Mouse (Mus musculus) adrenal gland, postnatal 14 days (tissue): ENCODE measurements around the gene Toe1. TPM values are rescaled to one million over a fixed set of nuclear protein-coding genes. Genes with fewer than 3 reads are reported as not detected.
"Not testable (repeated sequence)": the region's sequence is repeated elsewhere in the genome, so short reads cannot be mapped to it uniquely, and the experiment has no call there.

Experiments used
- DNase-seq: peaks from one replicate; pipeline ENCODE4 v3.0.0; 2021; ENCODE audit warnings: mixed read lengths
- long read RNA-seq, 2 experiments: library from polyadenylated mRNA; stranded (forward); transcript quantifications; one replicate each; pipeline ENCODE4 v2.0.0; 2021
- total RNA-seq: library from RNA; stranded (reverse); gene quantifications from 2 replicates; pipeline ENCODE4 v1.2.3, GENCODE M21; 2021

Toe1 gene
- 18.9 and 22.0 TPM in 2 replicates for total RNA-seq
- long read RNA-seq, experiment 1, transcript Toe1-201 (8 exons, 2,090 nt): major isoform, 15 of 28 reads
- long read RNA-seq, experiment 1, partial matches to known transcripts: 0 of 28 reads
- long read RNA-seq, experiment 1, other reads (novel, unspliced or antisense): 13 of 28 reads
- long read RNA-seq, experiment 2, transcript Toe1-201 (8 exons, 2,090 nt): major isoform, 7 of 10 reads
- long read RNA-seq, experiment 2, partial matches to known transcripts: 0 of 10 reads
- long read RNA-seq, experiment 2, other reads (novel, unspliced or antisense): 3 of 10 reads

DNA sequence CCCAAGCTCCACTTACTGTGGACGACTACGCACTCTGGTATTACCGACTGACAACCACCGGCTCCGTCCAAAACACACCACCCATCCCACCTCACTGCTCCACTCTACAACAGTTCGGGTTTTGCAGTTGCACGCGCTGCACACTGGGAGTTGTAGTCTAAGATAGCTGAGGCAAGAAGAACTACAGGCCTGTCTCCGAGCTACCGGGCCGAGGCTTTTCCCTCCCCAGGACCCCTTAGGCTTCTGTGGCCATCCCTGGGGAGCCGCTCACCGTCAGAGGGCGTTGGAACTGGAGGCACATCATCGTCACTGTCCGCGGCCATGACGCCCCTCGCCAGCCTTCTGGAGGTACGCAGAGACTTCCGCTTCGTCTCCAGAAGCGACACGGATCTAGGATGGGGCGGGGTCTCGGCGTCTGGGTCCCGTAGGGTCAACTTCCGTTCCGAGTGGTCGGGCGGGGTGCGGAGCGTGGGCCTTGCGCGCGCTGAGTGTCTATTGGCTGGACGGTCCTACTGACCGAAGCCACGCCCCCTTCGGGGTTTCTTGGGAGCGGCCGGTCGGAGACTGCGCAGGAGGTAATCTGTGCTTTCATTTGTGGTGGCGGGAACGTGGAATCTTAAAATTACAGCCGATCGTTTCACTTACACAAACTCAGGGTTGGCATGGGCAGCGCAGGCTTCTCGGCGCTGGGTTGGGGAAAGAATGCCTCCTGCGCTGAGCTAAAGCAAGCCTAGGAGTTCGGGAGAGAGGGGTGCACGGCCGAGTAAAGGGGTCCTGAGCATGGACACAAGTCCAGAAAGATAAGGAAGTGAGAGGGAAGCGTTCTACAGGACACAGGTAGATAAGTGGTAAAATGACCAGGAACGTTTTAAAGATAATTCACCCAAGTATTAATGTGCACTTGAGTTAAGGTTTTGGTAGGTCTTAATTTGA lies at the start of gene Toe1, which contains the start of gene Mutyh:
Toe1 (minus strand) TSS at position 444 of the 933 bp plus-strand sequence.
Mutyh (plus strand) TSS at position 527 of the 933 bp plus-strand sequence.
- peak; percentile 98 for DNase-seq

DNA sequence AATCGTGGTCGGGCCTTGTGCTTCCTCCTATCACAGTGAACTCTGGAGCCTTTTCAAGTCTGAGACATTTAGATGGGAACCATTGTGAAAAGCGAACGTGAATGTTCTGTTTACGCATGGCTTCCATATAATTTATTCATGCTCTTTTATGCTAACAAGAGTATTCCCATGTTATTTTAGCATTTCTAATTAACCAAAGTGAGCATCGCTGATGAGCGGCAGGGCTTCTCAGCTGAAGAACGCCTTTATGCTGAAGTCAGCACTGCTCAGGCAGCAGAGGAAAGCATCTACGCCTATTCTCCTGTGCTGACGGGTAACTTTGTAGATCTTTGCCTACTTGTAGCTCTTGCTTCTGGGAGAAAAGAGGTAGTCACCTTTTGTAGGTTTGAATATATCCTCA lies 49.8 kb upstream of the Toe1 start:
- no peak for DNase-seq

DNA sequence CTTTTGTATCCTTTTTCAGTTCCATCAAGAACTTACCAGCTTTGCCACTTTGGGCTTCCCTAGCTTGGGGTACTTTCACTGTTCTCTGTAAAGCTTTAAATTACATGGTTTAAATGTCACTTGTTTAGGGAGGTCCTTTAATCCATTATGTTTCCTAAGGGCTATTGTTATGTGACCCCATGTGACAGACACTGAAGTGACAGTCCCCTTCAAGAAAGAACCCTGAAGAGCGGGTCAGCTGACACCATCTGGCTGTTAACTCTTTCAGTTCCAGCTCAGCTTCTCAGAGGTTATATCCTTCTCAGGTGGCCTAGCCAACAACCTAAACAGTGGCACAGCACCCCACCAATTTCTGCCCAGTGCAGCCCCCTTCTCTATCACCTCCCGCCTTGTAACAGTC lies 46.8 kb upstream of the Toe1 start:
- no peak for DNase-seq

DNA sequence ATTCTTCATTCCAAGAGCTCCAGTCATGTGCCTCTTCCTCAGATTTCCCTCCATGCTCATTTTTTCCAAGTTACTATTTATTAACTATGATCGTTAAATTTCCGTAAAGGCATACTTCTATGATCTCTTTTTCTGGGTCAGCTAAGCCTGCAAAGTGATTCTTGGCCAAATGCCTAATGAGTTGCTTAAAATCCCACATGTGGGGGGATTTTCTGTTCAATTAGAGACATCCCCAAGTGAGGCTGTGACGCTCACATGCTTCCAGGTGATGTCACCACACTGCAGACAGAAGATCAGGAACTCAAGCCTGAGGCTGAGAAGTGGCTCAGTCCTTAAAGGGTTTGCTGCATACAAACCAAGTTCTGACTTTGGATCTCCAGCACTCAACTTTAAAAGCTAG lies 42.5 kb upstream of the Toe1 start:
- DNase-seq: no peak

DNA sequence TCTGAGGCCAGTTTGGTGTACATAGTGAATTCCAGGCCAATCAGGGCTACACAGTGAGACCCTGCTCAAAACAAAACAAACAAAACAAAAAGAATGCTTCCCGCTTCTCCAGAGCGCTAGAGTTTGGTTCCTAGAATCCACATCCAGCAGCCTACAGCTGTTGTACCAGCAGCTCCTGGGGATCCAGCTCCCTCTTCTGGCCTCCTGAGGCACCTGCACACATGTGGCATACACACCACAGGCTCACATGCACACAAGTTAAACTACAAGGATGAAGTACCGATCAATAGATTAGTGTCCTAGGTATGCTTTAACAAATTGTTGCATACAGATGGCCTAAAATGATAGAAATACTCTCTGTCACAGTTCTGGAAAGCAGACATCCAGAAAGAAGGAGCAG lies 36.9 kb upstream of the Toe1 start:
- no peak for DNase-seq

DNA sequence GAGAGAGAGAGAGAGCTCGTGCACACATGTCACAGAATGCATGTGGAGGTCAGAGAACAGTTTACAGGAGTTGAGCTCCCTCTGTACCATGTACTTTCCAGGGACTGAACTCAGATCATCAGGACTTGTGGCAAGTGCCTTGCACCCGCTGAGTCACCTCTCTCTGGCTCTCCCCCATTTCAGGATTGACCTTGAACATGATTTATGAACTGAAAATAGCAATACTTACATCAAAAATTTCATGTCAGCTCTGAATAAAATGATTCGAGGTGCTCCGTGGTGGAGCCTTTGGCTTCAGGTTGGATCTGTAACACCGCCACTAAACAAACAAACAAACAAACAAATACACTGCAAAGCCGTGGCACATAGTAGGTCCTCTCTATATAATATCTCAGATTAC lies 33.4 kb upstream of the Toe1 start:
- DNase-seq: peak; percentile 25

DNA sequence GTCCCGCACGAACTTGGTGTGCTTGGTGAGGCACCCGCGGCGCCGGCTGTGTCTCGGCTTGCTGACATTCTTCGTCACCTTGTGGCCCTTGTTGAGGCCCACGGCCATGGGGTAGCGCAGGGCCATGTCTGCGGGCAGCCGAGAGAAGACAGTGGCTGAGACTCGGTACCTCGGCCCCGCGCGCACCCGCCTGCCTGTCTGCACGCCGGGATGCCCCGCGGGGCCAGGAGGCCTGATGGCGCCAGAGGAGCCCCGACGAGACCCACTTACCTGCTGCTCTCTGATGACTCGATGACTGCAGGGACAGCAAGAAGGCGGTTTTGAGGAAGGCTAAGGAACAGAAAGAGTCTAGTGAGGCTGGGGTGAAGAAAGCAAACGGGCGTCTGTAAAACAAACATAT lies 32.7 kb upstream of the Toe1 start:
- not testable (repeated sequence) for DNase-seq

DNA sequence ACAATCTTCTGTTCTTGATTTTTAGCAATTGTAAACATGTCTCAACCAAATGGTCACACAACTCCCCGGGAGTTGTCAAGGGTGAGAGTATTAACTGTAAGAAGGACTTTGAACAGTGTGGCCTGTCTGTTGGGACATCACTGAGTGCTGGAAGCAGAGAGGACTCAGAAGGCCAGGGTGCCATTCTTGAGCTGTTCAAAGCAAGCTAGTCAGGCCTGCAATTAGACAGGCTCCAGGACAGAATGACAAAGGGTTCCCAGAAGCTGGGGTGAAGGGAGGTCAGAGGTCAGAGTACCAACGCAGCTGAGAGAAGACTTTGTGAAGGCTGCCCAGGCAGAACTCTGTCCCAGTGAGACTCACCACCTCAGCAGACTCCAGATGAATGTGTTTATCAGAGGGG lies 31.6 kb upstream of the Toe1 start:
- no peak for DNase-seq

DNA sequence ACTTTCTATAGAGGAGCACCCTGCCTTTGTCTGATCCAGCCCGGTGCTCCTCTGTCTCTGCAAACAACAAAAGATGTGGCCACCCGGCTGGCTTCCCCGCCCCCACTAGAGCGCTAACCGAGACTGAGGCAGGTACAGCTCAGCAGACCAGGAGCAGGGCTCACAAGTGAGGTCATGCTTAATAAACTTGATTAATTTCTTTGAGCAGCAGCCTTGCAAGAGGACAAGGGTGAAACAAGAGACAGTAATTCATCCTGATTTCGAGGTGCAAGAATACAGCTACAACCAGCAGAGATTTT lies 22.6 kb upstream of the Toe1 start:
- peak; percentile 27 for DNase-seq

DNA sequence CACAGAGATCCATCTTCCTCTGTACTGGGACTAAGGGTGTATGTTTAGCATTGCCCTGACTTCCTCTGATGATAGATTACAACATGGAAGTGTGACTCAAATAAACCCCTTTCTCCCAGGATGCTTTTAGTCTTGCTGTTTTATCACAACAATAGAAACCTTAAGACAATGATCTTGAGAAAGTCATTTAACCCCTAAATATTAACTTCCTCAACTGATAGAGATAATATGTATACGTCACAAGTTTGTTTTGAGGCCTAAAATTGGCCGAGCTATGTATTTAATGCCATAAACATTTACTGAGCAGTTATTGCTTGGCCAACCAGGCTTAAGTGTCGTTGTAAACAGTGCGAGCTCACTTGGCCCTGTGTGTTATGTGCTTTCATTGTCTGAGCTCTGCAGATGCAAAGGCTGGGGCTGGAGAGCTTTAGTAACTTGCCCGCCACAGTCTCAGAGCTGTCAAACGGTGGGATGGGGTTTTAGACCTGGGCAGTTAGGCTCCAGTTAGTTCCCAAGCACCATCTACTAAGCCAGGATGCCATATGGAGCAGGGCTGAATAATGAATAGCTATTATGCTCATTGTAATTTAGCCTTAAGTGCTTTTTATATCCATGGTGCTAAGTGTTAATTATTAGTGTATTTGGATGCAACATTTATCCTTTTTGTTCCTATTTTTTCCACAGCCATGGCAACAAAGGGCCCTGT lies 22.1 kb upstream of the Toe1 start:
- no peak for DNase-seq

DNA sequence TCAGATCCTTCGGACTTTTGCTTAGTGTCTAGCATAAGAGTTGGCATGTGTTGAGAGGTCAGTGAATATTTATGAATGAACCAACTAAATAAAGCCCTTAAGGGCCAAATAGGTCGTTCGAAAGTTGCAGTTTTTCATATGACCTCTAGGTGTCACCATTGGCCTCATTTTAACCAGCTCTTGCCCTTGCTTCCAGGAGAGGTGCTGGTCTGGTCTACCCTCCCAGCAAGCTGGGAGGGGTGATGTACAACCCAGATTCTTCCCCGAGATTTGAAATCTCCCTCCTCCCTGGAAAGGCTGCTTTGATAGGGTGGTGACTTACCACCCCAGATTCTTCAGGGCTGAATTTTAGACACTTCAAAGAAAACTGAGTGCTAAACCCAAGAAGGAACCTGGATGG lies 20.4 kb upstream of the Toe1 start:
- peak; percentile 60 for DNase-seq

DNA sequence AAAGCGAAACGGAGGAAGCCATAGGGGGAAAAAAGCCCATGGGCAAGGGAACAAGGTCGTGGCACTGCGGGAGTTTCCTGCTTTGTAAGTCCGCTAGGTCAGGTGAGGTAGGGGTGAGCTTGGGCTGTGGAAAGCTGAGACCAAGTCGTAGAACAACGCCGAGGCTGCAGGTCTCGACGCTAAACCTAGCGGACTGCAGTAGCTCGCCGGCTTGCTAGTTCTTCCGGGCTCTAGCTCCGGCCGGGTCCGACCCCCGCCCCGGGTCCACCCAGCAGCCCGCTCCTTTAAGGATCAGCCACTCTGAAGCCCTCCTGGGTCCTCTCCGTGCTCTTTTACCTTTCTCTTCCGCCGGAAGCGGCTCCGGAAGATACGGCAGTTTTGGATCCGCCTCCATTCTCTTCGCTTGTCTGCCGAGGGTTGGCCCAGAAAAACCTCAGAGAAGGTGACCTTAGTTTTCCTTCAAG lies 17.1 kb upstream of the Toe1 start:
- peak; percentile 83 for DNase-seq

DNA sequence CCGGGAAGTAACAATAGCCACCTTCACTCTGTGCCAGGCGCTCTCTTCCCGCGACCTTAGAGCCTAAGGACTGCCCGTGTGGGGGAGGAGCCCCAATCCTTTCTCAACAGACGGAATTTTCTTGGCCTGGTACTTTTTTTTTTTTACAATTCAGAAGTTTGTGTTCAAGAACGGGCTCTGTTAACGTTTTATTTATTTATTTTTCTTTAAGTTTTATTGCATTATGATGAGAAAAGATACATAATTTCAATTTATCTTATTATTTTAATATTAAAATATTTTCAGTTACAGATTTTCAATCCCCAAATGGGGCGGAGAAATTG lies 14.2 kb upstream of the Toe1 start, which contains the start of gene Hpdl:
Hpdl (minus strand) TSS at position 14 of the 323 bp plus-strand sequence.
- DNase-seq: no peak

DNA sequence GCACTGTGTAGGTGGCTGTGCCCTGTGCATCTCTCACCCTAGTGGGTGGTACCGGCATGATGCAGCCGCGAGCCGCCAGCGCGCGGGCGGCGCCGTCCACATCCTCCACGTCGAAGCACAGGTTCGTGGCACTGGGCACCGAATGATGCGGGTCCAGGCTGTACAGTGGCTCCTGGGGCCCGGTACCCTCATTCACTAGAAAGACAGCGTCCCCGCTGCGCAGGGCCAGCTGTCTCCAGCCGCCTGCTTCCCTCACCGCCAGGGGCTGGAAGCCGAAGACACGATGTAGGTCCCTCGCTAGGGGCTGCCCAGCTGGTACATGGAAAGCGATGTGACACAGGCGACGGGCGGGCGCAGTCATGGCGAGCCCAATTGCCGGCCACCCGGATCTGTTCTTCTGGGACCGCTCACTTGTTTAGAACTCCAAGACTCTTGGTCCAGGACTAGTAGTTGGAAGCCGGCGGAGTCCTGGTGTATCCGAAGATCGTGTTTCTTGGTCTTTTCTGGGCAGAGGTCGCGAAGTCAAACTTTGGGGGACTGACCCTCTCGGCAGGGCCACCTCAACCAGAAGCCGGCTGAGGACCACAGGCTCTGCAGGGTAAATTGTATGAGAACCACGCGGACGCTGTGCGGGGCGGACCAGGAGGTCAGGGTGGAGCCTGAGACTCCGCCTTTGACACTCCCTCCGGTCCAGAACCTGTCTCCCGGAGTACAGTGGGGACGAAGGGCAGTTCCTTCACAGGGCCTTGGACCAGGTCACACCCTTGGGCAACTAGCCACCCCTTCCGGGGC lies 13.7 kb upstream of the Toe1 start:
- peak; percentile 92 for DNase-seq

DNA sequence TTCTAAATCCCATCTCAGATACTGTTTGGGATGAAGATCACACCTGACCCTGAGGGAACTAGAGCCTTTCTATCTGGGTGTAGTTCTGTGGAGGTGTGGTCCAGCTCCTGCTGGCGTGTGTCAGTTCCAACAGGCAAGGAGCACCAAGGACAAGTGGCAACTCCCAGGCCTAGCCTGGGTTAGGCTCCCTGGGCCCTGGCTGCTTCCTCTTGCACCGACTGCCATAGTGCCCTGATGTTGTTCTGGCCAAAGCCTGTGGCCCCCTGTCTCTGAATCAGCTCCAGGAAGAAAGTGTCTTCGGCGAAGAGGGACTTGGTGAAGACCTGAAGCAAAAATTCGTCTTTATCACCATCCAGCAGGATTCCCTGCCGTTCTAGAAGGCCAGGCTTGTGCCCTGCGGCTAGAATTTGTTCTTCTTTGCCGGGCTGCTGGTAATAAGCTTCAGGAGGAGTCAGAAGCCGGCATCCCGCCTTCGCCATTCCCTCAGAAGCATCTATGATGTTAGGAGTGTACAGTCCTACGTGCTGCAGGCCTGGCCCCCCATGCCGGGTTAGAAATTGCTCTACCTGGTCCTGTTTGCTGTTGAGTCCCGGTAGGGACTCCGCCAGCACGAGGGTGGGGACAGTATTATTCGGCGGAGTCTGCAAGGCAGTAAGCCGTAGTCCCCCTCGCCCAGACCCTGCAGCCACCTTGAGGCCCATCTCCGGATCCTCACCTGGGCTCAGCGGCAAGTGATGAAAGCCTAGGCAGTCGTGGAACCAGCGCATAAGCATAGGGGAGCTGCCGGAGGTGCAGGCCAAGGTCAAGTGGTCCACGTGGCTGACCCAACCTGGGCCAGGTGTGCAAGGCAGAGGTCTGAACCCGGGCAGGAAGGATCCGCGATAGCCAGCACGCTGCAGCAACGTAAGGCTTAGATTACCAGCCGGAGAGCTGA lies 12.8 kb upstream of the Toe1 start:
- DNase-seq: no peak

DNA sequence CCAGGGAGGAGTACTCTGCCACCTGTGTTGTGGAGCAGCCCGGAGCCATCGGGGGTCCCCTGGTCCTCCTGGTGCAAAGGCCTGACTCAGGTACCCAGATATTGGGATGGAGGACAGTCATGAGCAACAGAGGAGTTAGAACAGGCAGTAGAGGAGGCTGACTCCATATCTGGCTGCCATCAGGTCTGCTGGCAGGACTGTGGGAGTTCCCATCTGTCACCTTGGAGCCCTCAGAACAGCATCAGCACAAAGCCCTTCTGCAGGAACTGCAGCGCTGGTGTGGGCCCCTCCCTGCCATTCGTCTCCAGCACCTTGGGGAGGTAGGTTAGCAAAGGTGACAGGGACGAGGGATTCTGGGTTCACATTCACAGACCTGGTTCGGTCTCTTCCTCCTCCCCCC lies 10.0 kb upstream of the Toe1 start:
- DNase-seq: no peak

DNA sequence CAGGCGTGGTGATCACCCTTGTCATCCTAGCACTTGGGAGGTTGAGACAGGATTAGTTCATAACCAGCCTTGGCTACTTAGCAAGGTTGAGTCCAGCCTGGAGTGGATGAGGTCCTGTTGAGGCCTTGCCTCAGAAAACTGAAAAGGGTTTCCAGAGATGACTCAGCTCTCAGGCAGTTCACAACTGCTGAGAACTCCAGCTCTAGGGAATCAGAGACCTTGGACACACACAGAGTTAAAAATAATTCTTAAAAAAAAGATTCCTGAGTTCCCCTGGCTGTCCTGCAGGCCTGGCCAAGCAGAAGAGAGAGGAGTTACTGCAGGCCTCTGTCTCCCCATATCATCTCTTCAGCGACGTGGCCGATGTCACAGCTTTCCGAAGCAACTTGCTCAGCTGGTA lies 7.8 kb upstream of the Toe1 start:
- peak; percentile 24 for DNase-seq

DNA sequence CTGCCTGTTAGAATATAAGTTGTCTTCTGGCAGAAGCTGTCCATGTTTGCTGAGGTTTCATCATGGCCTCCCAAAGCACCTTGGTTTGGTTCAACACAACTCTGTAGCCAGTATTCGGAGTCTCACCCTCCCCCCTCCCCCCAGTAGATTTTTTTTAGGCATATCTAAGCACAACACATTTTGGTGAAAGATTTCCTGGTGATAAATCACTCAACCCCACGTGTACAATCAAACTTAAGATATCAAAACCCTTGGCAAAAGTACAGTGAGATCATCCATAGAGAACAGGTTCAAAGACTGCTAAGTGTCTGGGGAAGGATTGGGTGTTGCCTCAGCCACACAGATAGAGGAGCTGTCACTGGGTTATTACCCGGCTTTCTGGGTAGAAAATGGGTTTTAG lies 3.6 kb upstream of the Toe1 start:
- DNase-seq: no peak

DNA sequence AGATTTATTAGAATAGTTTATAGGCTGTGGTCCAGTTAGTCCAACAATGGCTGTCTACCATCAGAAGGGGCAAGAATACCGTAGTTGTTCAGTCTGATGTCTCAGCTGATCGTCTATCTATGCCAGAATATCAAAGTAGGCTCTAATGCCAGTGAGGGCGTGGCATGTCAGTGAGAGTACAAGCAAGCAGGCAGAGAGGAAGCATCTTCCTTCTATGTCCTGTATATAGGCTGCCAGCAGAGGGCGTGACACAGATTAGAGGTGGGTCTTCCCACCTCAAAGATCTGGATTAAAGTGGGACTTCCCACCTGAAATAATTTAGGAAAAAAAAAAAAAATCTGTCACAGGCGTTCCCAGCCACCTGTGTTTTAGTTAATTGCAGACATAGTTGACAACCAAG lies 7.5 kb downstream of the Toe1 start:
- peak; percentile 44 for DNase-seq

DNA sequence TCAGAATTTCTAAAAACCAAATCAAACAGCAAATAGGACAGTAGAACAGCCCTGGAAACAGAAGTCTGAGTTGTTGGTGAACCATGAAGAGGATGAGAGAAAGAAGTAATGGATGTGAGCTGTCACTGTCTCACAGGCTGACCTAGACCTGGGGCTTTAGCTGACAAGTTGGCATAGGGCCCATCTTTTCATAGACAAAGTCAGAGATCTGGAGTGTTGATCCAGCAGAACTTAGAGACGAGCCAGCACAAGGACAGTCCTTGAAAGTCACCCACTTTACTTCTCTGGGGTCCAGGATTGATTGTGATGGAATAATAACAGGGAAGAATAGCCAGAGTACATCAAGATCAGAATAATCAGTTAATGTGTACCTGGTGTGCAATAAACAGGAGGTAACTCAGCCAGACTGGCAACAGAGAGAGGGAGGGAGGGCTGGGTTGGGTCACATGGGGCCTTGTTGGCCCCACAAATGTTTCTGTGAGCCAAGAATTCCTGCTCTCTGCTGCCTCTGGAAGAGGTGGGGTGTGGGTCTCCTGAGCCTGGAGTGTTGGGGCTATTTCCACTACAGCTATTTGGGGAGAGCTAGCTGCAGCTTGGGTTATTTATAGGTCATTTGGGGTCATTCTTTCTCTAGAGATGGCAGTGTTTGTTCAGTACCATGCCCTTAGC lies 10.9 kb downstream of the Toe1 start:
- DNase-seq: peak; percentile 53
